Mouse (Mus musculus): ENCODE measurements around the gene Dlg2.

- TF ChIP-seq CTCF (IDR thresholded peaks at IDR 0.05; ENCODE audit: insufficient read depth, low read length) (no peak), POLR2A (IDR thresholded peaks at IDR 0.05; ENCODE audit: borderline replicate concordance, extremely low read depth, low read depth, low read length) (no peak)
Observed at GRCm38 (mm10) chr7:92301046-92301445, 1824.6 kb downstream of the Dlg2 start.
